Mouse (Mus musculus) thymus, postnatal 25 days (tissue): ENCODE measurements around the gene Gm10401.

ENCODE experiments used
- DNase-seq: peaks from one replicate; pipeline ENCODE4 v3.0.0; 2022

Gene Gm10401

DNA sequence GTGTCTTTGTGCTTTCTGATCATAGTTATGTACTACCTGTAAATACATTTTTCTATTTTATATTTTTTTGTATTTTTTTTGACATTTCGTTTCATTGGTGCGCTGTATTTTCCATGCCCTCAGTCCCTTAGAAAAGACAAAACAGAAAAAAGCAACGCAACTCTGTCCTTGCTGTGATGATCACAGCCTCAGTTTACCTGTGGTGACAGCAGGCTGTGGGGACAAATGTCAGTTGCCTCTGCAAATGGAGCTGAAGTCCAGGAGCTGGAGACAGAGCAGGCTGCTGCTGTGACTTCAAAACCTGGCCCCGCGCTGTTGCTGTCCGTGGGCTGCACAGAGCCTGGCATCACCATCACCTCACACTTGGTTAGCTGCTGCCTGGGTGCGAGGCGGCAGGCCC, at the start of gene Gm10401:
Gm10401 (minus strand) TSS at position 101 of the 400 bp plus-strand sequence.
- DNase-seq: no peak

DNA sequence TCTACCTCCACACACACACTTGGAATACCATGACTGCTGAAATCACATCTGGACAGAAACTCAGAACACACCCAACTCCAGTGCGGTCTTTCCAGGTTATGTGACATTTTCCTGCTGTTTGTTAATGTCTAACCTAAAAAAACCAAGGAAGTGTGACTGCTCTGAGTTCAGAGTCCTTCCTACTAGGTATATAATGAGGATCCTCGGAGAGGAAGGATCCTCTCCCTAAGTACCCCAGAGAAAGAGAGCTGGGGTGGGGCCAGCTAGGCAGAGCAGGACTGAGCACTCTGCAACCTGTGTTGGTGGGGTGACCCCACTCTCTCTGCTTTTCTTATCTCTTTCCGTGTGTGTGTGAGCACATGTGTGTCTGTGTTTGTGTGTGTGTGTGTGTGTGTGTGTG, 49.3 kb upstream of the Gm10401 start:
- DNase-seq: no peak

DNA sequence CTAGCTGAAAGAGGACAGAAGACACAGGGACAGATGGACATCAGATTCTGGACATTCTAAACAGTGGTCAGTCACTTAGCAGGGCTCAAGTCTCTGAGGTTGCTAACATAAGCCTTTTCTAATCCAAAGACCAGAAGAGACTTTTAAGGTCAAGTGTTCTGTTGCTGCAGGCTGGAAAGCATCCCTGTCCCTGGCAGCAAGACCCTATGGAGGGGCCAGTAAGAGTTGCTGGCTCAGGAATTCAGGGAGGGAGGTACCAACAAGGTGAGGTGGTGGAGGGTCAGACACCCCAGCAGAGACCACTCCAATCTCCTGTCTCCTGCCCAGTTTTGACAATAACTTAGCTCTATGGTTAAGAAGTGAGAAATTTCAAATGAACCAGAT, 48.6 kb upstream of the Gm10401 start:
- DNase-seq: no peak

DNA sequence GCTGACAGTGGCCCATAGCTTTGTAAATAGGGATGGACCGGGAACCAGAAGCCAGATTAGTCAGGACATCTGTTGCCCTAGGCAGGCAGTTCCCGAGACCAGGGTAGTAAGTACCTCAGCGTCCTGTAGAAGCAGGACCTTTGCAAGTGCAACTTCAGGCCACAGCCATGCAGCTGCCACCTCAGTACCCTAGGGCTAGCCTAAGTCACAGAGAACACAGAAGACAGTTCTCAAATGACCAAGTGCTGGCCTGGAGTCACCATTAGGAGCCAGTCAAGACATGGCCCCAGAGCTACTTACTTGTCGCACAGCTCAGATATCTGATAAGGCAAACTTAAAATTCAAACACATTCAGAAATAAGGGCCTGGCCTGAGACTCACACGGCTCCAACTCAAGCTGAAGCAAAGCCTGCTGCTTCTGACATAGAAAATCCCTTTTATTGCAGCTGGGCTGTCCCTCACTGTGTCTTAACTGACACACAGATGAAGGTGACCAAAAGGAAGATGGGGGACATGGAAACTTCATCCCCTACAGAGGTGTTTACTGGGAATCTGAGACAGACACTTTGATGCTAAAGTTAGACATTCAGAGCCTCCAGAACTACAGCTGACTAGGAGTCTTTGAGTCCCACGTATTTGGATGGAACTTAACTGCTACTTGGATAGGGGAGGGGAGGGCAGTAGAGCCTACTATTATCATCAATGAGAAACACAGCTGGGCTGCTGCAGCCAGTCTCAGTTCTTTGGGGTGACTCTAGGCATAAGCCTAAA, 48.1 kb upstream of the Gm10401 start:
- no peak for DNase-seq

DNA sequence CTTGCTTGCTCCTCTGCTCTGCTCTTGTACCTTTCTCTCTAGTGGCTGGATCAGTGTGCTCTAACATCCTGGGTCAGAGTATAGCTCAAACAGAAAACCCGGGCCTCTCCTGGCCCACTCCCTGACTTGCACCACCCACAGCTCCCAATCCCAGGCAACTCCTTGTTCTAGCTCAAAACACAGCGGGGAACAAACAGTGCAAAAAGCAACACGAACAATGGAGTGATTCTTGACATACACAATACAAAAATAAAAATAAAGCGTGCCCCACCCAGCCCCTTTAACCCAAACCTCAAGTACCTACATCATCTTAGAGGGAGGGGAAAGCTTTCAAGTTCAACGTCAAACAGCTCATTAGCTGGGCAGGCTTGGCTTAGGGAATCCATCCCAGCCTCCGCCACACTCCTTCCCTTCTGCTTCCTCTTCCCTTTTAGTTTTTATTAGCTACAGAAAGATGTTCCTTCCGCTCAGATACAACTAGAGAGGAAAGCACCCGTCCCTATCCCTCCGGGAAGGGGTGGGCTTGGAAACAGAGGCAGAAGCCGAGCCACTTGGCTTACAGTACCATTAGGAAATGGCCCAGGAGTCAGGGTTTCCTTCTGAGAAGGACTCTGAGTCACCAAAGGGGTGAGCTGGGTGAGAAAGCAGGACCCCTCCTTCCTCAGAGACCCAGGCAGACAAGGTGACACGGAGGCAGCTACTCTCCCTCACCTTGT, 47.3 kb upstream of the Gm10401 start:
- no peak for DNase-seq

DNA sequence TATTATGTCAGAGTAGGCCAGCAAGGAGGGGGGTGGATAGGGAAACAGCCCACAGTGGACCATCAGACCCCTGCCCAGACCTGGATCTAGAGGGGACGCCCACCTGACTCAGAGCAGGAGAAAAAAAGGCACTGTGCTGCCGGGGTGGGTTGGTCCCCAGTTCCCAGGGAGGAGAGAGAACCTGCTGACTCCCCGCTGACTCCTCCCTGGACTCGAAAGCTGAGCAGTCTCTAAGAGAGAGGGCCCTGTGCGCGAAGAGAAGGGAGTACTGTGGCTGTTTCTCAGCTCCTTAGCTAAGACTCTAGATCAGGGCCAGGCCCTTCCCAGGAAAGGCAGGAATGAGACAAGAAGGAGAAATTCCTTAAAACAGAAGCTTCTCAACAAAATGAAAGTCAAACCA, 46.4 kb upstream of the Gm10401 start:
- no peak for DNase-seq

DNA sequence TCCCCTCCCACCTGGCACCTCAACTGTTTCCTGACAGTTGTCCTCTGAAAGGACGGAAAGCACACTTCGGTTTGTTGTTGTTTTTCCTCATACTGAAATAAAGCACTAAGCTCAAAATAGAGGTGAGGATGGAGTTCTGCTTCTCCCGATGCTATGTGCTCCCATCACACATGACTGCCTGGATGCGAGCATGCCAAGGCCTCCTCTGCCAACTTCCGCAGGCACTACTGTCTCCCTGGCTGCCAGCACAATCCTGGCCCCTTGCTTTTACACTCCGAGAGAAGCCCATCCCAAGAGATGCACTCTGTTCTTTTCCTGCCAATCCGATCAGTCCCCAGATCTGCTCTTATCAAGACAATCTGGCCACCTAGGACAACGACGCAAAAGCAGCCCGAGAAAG, 45.5 kb upstream of the Gm10401 start:
- no peak for DNase-seq

DNA sequence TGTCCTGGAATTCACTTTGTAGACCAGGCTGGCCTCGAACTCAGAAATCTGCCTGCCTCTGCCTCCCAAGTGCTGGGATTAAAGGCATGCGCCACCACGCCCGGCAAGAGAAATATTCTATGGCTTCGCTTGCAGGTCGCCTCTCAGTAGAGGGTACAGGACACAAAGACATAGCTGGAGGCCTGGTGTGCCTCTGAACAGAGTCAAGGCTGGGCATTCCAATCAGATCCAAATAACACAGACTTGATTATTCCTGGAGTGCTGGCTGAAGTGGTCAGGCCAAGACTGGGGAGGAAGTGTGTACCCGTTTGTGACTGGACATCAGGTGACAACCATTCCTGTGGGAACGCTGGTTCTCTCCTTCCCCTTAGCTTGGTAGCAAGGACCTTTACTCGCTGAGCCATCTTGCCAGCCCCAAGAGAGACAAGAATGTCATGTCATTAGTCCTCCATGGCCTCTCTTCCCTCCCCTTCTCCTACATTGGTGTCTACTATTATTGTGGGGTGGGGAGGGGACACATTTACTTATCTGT, 44.1 kb upstream of the Gm10401 start:
- no peak for DNase-seq

DNA sequence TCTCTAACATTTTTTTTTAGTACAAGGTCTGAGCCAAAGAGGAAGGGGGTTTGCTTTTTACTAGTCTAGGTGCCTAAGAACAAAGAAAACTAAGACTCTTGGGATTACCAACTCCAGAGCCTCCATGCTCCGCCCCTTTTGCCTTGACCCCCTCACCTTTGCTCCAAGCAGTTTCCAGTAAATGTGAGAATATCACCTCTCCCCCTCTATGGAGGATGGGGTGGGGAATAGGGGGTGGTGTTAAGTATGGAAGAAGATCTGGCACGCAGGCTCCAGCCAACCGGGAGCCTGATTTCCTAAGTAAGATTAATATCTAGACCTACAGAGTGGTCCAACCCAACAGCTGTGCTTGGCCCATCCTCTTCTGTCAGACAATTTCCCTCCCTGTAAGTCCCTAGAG, 42.6 kb upstream of the Gm10401 start:
- no peak for DNase-seq

DNA sequence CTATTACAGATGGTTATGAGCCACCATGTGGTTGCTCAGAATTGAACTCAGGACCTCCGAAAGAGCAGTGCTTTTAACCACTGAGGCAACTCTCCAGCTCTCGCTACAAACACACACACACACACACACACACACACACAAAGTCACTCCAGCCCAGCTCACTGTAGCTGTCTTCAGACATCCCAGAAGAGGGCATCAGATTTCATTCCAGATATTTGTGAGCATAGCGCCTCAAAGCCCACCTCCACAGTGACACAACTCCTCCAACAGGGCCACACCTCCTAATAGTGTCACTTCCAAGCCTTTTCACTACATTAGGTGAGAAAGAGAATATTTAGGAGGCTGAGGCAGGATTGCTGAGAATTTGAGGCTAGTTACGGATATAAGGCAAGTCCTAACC, 41.0 kb upstream of the Gm10401 start:
- DNase-seq: no peak

DNA sequence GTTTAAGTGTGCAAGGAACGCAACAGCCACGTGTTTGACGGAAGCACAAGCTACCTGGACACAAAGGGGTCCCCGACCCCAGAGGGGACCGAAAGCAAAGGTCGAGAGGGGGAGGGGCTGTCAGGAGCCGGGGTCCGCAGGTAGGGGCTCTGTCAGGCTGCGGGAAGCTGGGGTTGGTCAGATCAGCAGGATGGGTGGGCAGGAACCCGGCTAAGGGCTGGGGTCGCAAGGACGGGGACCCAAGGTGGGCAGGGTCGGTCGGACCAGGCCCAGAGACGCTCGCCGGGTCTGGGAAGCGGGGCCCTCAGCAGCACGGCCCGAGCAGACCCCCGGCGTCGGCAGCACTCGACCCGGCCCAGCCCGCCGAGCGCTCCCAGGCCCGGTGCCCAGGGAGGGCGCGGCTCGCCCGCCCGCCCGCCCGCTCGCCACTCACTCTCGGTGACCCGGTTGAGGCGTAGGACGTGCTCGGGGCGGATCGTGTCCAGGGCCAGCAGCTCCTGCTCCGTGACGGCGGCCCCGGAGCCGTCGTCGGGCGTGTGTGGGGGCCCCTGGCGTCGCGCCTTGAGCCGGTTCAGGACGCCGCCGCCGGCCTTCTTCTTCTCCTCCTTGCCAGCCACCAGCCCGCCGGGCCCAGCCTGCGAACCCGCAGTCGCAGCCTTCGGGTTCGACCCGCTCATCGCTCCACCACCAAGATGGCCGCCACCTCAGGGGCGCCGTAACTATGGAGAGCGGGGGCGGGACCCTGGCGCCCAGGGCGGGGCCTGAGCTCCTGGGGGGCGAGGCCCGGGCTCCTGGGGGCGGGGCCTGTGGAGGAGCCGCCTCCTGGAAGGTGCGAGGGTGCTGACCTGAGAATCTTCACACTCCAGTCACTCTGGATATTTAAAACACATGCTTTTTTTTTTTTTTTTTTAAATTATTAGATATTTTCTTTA, 36.4 kb upstream of the Gm10401 start, which contains the start of gene Unc119b:
Unc119b (minus strand) TSS at position 742 of the 932 bp plus-strand sequence.
- DNase-seq: peak; percentile 94

DNA sequence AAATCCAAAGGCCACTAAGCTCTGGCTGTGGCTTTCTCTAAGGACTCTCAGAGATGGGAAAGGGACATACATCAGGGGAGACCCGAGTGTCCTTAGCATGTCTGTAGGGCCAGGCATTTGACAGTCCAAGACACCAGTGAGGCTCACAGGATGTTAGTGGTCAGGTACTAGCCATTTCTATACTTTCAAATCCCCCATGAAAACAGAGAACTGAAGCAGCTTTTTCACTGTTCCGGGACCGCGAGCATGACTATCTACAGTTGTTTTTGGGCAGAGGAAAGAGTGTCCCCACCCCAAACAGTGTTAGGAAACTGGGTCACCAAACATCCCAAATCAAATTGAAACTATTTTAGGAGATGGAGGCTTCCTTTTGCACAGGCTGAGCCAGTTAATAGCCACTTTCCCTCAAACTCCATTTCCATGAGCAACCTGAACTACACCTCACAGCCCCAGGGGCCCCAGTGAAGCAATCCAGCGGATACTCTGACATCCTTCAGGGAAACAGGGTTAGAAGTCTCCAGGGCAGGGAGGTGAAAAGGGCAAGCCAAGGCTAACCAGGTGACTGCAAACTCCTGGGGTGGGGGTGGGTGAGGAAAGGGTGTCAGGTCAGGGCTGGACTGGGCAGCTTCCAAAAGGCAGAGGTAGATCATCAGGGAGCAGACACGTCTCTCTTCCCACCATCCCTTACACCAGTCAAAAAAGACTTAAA, 35.4 kb upstream of the Gm10401 start:
- DNase-seq: no peak

DNA sequence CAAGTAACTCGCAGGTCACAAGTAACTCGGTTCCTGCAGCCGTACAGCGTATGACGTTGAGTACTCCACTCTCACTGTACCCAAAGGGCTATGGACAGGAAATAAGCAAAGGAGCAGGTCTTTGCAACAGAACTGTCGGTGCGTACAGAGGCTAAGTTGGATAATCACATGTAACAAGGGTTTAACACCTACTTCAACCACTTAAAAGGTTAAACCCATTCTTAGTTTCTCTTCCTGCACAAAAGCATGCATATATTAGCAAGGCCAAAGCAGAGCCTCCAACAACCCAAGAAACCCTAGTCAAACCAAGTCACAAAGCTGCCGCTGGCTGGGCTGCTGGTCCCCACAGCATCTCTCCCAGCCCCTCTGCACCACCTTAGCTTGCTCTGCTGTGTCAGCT, 34.4 kb upstream of the Gm10401 start:
- no peak for DNase-seq

DNA sequence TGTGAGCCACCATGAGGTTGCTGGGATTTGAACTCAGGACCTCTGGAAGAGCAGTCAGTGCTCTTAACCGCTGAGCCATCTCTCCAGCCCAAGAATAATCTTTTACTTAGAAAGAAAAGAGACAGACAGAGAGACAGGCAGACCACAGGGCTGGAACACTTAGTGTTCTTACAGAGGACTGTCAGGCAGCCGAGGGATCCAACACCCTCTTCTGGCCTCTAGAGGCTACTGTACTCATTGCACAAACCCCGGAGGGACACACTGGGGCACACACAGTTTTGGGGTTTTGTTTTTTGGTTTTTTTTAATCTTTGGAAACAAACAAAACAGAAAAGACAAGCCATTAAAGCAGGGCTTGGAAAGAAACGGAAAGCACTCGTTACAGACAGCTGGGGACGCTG, 31.2 kb upstream of the Gm10401 start:
- DNase-seq: no peak

DNA sequence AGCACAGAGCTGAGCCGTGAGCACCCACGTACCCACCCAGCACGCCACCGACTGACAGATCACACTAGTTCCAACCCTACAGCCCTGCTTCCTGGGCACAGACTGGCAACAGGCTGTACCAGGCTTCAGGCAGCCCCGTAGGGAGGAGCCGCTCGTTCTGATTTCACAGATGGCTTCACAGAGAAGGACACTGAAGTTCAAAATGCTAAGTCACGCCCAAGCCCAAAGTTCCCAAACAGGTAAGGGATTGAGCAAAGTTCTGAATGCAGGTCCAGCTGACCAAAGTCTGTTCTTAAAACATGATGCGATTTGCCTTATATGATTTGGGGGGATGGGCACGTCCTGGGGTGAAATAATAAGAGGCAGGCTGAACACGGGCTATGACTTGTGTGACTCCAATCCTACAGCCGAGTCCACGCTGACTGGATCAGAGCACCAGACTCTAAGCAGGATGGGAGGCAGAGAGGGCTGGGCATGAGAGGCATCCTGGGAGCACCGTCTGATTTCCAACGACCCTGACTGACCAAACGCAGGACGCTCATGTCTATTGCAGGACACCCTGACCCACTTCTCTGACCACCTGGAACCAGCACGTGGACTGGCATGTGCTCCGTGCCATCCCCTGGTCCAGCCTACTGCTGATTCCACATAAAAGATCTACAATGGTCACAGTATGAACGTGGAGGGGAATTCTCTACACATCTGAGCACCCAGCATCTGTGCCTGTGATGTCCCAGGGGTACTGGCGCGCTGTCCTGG, 29.5 kb upstream of the Gm10401 start:
- no peak for DNase-seq

DNA sequence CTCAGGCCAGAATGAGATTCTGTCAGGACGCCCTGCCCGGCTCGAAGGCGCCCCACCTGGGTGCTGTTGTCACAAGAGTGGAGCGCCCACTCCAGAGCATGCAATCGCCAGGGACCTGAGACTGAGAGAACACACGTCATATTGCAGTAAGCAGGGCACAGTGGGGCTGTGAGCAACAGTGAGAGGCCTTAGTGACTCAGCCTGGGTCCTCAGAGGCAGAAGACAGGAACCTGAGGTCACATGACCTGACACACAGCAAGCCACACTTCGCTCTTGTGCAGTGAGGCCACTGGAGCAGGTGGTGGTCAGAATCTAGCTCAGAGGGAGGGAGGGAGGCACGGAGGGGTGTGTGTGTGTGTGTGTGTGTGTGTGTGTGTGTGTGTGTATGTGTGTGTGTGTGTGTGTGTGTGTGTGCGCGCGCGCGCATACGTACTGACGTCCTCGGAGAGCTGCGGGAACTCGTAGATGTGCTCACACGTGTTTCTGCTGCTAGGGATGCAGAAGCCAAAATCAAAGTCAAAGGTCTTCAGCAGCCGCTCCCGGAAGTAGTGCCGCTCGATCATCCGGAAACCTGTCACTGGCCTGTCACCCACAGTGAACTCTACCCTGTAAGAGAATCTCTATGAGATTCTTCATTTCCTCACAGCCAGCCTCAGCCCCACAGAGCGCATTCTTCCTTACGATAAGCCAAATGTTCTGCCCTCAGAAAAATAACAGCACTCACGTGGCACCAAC, 28.6 kb upstream of the Gm10401 start:
- no peak for DNase-seq

DNA sequence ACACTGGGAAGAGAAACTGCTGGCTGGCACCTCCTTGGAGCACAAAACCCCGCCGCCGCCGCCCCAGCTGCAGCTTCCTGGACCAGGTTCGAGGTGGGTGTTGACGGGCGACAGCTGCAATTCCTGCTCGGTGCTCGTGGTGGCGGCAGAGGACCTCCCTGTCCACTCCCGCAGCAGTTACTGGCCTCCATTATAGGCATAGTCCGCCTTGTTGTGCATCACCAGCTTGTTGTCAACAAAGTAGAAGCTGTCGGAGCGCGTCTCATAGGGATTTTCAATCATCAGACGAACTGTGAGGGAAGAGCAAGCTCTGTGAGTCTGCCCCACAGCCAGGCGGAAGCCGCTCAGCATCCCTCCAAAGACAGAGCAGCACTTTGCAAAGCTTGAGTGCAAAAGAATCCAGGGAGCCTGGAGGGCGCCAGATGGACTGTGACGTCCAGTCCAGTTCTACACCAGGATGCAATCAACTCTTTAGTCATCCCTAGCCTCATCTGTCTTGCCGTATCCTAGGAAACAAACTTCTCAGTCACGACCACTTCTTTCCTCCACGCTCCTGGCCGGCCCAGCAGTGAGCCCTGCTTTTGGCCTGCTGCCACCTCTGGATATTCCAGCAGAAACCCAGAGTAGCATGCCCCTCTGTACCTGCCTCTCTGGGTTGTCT, 27.2 kb upstream of the Gm10401 start:
- peak; percentile 91 for DNase-seq

DNA sequence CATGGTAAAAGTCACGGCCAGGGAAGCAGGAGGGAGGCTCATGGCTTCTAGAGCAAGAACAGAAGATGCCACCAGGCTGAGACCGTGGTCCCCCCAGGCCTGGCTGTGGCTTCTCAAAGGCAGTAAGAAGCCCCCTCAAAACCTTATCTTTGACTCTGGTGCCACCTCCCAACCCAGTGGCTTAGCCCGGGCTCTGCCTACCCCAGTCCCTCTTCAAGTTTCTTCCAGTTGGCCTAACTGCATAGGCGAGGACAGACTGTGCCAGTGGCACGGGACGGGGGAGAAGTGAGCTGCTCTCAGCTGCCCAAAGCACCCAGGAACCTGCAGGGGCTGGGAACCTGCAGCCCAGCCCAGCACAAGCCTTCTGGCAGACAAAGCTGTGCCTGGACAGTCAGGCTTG, 26.6 kb upstream of the Gm10401 start:
- no peak for DNase-seq

DNA sequence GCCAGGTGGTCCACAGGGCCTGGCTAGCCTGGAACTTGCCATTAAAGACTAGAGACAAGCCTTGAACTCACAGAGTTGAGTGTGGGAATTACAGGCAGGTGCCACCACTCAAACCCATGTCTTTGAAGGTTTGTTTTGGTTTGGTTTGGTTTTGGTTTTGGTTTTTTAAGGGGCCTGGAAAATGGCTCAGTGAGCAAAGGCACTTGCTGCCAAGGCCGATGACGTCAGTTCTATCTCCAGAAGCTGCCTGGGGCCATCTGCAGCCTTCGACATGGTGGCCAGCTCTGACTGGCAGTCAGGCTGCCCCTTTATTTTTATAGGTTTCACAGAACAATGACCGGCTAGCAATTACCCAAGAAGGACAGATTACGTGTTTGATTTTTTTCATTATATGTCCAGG, 22.9 kb upstream of the Gm10401 start:
- DNase-seq: no peak

DNA sequence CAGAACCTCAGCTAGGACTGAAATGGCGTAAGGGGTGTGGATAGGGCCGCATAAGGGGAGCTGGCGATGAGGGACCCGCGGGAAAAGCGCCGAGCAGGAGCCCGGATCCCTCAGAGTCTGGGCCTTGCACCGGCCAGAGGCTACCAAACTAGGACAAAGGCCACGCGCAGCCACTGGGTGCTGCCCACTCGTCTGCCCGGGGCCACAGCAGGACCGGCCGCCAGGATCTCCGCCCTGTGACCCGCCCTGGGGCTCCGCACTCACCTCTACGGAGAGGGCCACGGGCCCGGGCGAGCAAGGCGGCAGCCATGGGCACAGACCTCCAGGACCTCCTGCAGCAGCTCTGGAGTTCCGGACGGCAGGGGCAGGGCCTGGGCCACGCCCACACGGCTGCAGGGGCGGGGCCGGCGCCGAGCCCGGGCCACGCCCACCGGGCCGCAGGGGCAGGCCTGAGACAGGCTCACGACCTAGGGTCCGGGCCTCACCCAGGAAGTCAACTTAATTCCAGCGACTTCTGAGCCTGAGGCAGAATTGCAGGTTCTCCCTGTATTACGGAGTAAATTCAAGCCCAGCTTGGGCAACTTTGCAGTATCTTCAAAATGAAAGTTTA, 21.0 kb upstream of the Gm10401 start, which contains the start of gene Acads:
Acads (minus strand) TSS at position 386 of the 610 bp plus-strand sequence.
- DNase-seq: peak; percentile 94
